Mouse (Mus musculus): ENCODE measurements around the gene Harbi1. TPM values are rescaled to one million over a fixed set of nuclear protein-coding genes. Genes with fewer than 3 reads are reported as not detected.
"Not testable (repeated sequence)": the region's sequence is repeated elsewhere in the genome, so short reads cannot be mapped to it uniquely, and the experiment has no call there.

Gene Harbi1
- total RNA-seq, 2 experiments from 2014 or later = 5.8 to 9.3 TPM

DNA sequence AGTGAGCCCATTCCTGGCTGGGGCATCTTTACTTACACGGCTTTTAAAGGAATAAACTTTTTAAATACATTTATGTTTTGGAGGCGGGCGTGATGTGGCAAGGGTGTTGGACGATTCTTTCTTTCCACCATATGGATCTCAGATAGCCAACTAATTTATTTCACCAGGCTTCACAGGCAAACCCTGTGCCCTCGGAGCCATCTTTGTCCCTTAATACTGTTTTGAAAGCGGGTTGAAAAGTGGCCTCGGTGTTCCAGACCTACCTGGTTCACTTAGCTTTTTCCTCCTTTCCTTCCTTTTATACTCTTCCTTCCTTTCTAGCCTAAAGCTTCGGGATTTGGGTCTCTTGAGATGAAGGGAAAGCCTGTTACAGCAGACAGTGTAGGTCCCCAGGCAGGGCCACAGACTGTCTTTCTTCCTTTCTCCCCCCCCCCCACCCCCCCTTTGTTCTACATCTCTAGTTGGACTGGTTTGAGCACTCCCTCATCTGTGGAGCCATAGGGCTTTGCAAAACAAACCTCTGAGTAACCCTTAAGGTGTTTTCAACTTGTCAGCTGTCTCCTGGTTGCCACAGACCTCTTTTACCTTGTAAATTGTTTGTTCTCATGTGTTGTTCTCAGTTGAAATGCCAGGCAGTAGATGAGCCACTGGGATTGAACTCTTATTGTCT, 739 bp downstream of the Harbi1 start:
- no peak for ATAC-seq (ENCODE audit: poor library complexity, severe bottlenecking)

DNA sequence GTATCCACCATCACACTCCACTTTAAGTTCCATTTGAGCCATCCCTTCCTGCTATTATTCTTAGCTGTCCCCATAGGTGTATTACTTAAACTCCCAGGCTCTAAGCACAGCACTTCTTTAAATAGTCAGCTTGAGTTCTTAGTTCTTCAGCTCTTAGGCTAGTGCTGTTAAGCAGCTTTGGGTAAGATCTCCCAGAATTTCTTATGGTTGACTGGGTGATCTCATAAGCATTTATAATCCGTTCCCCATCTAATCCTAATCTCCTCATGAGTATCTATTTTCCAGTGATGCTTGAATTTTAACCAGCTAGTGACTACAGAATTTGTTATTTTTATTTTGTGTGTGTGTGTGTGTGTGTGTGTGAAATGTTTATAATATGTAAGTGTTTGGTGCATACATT, 4.3 kb downstream of the Harbi1 start:
- ATAC-seq (ENCODE audit: poor library complexity, severe bottlenecking) = no peak

DNA sequence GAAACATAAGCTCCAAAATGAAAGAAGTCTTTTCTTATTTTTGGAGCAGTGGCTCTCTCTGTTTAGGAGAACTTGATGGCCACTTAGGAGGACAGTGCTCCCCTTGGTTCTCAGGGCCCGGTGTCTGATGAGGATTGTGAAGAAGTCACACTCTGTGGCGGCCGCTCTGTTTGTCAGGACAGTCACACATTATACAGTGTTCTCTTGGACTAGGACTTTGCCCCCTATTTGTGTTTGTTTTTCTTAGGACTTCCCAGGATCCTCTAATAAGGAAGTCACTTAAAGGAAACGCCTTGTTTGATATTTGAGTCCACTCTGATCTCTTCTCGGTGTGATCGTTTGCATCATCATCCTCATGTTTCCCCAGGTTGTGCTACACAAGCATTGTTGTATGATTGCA, 7.6 kb downstream of the Harbi1 start:
- no peak for ATAC-seq (ENCODE audit: poor library complexity, severe bottlenecking)

DNA sequence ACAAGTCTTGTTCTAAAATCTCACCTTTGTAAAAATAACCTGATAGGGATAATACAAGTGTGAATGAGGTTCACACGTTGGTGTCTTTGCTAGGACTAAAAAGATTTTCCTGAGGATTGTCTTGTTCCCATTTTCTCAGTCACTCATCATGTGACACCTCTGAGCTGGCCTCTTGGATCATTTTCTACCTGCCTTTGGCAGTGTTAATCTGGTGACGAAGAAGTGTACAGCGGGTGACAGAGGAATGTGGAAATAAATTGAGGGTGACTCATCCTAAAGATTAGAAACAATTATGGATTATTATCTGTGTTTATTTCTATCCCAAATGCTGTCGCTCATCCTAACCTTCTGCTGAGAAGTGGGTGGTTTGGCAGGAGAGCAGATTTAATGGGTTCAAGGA, 12.7 kb downstream of the Harbi1 start:
- ATAC-seq (ENCODE audit: poor library complexity, severe bottlenecking) = no peak

DNA sequence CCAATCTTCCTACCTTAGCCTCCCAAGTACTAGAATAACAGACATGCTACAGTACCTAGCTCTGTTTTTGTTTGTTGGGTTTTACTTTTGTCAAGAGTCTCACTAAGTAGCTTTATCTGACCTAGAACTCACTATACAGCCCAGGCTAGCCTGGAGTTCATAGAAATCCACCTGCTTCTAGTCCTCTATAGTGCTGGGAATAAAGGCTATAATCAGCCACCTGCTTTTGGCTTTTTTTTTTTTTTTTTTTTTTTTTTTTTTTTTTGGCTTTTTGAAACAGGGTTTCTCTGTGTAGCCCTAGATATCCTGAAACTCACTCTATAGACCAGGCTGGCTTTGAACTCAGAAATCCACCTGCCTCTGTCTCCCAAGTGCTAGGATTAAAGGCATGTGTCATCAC, 13.3 kb downstream of the Harbi1 start:
- no peak for ATAC-seq (ENCODE audit: poor library complexity, severe bottlenecking)

DNA sequence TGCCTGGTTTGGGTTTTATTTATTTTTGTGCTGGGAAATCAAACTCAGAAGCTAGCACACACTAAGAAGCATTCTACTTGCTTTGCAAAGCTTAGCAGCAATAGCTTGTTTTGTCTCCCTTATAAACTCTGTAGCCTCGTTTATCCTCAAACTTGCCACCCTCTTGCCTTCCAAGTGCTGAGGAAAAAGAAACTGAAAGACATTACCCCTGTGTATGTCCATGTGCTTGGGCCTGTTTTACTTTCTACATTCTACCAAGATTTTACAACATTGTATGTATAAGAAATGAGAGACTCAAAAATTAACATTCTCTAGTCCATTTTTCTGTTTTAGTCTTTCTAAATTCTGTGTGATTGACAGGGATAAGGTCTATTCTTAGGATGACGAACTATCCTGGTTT, 14.1 kb downstream of the Harbi1 start:
- ATAC-seq (ENCODE audit: poor library complexity, severe bottlenecking) = no peak

DNA sequence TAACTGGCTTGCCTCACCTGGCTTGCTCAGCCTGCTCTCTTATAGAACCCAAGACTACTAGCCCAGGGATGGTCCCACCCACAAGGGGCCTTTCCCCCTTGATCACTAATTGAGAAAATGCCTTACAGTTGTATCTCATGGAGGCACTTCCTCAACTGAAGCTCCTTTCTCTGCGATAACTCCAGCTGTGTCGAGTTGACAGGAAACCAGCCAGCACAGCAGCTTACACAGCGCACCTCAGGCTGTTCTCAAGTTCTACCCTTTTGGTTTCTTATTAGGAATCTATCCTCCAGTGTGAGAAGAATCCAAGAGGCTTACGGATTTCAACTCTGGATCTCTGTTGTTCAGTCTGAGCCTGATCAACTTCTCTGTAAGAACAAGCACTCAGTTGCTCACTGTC, 14.8 kb downstream of the Harbi1 start:
- ATAC-seq (ENCODE audit: poor library complexity, severe bottlenecking) = not testable (repeated sequence)

DNA sequence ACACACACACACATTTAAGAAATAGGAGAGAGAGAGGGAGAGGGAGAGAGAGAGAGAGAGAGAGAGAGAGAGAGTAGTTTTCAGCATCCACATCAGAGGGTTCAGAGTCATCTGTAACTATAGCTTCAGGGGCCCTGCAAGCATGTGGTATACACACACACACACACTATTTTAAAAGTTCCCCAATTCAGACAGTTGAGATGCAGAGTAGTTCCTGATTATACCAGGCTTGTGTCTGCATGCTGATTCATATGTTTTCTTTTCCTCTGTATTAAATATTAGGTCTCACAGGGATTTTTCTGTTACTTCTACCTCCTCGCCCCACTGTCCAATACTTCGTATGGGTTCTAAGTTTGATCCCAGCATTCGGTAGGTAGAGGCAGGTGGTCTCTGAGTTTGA, 16.4 kb downstream of the Harbi1 start:
- ATAC-seq (ENCODE audit: poor library complexity, severe bottlenecking) = no peak

DNA sequence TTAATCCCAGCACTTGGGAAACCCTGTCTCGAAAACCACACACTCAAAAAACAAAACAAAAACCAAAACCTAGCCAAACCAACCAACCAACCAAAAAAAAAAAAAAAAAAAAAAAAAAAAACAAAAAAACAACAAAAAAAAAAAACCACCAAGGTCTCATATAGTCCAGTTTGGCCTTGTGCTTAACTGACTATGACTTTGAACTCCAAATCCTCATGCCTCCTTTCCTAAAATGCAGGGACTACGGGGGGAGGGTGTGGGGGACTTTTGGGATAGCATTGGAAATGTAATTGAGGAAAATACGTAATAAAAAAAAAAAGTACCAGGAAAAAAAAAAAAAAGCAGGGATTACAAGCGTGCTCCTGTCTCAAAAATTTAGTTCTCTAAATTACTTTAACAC, 18.9 kb downstream of the Harbi1 start:
- ATAC-seq (ENCODE audit: poor library complexity, severe bottlenecking) = no peak

DNA sequence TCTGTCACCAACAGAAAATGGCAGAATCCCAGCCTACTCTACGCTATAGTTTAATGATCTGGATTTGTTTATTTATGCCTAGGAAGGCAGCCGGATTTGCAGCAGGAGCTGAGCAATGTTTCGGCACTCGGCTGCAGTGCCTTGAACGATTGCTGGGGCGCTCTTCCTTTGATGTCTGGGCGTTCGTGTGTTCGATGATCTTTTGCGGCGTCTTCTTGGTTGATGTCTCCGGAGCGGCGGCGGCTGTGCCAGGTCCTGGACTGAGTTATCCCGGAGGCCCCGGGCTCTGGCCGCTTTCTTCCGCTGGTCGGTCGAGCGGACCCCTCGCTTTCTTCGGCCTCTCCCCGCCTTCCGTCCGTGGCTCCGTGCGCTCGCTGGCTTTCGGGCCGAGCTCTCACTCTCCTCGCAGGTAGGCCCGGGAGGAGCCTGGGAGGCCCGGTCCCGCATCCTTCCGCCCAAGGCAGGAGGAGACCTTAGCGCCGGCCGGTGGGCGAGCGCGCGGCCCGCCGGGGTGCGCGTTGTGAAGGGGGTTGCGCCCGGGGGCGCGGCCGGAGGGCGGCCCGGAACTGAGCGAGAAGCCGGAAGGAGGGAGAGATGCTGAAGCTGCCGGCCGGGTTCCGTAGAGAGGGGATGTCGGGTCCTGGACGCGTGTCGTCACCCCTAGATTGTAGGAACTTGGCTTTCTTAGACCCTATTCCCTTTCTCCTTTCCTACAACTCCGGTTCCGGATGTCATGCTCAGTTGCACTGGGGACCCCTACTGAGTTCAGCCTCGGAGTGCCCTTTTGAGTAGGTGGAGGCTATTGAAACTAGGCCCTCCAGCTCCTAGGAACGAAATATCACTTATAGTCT, 19.5 kb downstream of the Harbi1 start, which contains the start of gene Ambra1:
TSS of gene Ambra1 (plus strand) at position 164 of the 851 bp plus-strand sequence.
- peak; percentile 98 for ATAC-seq (ENCODE audit: poor library complexity, severe bottlenecking)

DNA sequence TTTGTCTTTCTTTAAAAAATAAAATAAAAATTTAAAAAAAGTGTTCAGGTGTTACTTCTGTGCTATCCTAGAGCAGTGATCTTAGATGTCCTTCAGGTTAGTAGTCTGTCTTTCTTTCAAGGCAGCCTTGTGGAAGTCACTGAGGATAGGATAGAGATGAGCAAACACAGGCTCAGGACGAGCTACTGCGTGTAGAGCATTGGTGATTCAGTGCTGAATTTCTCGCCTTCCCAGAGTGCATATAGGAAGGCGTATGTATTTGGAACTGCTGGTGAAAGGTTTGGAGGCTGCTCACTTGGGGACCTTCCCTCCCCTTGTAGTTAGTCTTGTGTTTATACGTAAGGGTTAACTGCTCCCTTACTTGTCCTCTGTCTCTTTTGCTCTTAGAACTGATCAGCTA, 24.6 kb downstream of the Harbi1 start:
- ATAC-seq (ENCODE audit: poor library complexity, severe bottlenecking) = no peak

DNA sequence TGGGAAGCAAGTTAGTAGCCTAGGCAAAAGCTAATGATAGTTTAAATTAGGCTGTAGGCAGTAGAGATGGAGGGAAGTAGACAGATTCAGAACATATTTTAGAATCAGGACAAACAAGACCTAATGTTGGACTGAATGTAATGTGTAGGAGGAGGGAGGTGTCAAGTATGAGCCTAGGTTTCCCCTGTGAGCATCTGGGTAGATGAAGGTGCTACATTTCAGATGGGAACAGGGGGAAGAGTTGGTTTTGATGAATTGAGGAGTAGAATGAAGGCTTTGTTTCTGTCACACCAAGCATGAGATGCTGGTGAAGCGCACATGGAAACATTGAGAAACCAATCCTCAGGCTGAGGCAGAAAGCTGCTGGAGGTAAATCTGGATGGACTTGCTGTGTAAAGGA, 28.9 kb downstream of the Harbi1 start:
- ATAC-seq (ENCODE audit: poor library complexity, severe bottlenecking) = no peak

DNA sequence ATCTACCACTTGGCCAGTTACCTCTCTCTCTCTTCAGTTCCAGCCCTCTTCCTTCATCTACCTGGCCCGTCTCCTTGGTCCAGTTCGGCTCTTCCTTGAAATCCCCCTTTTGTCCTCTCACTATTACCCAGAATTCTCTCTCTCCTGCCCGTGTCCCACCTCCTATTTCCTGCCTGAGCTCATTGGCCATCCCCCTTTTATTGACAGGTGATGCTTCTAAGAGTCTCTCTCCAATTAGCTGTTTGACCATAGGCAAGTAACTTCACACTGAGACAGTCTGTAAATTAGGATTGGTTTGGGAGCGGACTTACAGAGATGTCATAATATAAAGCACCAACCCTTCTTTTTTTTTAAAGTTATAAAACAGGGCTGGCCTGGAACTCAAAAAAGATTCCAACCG, 34.0 kb downstream of the Harbi1 start:
- no peak for ATAC-seq (ENCODE audit: poor library complexity, severe bottlenecking)

DNA sequence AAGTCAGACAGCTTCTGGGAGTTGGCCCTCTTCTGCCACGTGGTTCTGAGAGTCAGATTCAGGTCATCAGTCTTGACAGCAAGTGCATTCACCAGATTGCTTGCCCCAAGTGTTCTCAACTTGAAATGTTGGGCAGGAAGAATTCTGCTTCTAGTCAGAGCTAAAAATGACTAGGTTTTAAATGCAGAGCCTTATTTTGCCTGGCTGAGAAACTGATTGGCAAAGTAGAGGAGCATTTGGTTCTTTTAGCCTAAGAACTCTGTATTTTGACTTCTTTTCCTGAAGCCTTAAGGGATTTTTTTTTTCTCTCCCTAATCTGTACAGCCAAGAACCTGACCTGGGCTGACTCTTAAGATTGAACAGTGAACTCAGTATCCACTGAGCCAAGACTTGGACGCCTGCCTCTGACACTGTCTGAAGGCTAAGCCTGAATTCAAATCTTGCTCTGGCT, 39.2 kb downstream of the Harbi1 start:
- no peak for ATAC-seq (ENCODE audit: poor library complexity, severe bottlenecking)

Other genes starting within 250 kb of the Harbi1 start
- 80.5 and 83.5 TPM in 2 replicates for gene Ckap5, start 184.1 kb upstream of the Harbi1 start, total RNA-seq (2015)
- gene Ckap5, start 184.1 kb upstream of the Harbi1 start, total RNA-seq (2017) = 94.2 and 101 TPM in 2 replicates
- gene F2, start 74.4 kb upstream of the Harbi1 start, total RNA-seq (2015) = not detected in 2 replicates
- gene F2, start 74.4 kb upstream of the Harbi1 start, total RNA-seq (2017) = not detected in 2 replicates
- gene Zfp408, start 61.1 kb upstream of the Harbi1 start, total RNA-seq (2015) = 3.6 and 5.1 TPM in 2 replicates
- gene Zfp408, start 61.1 kb upstream of the Harbi1 start, total RNA-seq (2017) = 7.1 and 13.8 TPM in 2 replicates
- gene Arhgap1, start 61.0 kb upstream of the Harbi1 start, total RNA-seq (2015) = 92.0 and 93.7 TPM in 2 replicates
- gene Arhgap1, start 61.0 kb upstream of the Harbi1 start, total RNA-seq (2017) = 78.5 and 86.1 TPM in 2 replicates
- gene Atg13, start 276 bp upstream of the Harbi1 start, total RNA-seq (2015) = 22.9 and 25.0 TPM in 2 replicates
- 7.6 and 7.8 TPM in 2 replicates for gene Atg13, start 276 bp upstream of the Harbi1 start, total RNA-seq (2017)
- gene Ambra1, start 19.3 kb downstream of the Harbi1 start, total RNA-seq (2015) = 22.4 and 24.9 TPM in 2 replicates
- 15.1 and 37.9 TPM in 2 replicates for gene Ambra1, start 19.3 kb downstream of the Harbi1 start, total RNA-seq (2017)
- gene Chrm4, start 216.4 kb downstream of the Harbi1 start, total RNA-seq (2015) = not detected in 2 replicates
- gene Chrm4, start 216.4 kb downstream of the Harbi1 start, total RNA-seq (2017) = not detected in 2 replicates
- gene Mdk, start 221.4 kb downstream of the Harbi1 start, total RNA-seq (2015) = 1.3 and 2.2 TPM in 2 replicates
- not detected in 2 replicates for gene Mdk, start 221.4 kb downstream of the Harbi1 start, total RNA-seq (2017)
- not detected in 2 replicates for gene Gm9821, start 234.9 kb downstream of the Harbi1 start, total RNA-seq (2015)
- 0.69 TPM in 1 of 2 replicates, not detected in the other for gene Gm9821, start 234.9 kb downstream of the Harbi1 start, total RNA-seq (2017)